Mouse (Mus musculus) megakaryocyte-erythroid progenitor cell, adult 5-6 weeks (primary cell): ENCODE results near the gene Aldh3b3. TPM values are rescaled to one million over a fixed set of nuclear protein-coding genes. Genes with fewer than 3 reads are reported as not detected.

Experiments used
- ATAC-seq: replicated peaks from 2 replicates; pipeline ENCODE4 v1.8.0; 2016; ENCODE audit warnings: mild to moderate bottlenecking, inconsistent platforms; ENCODE audit not compliant: severe bottlenecking, poor library complexity, low FRiP score, low TSS enrichment
- total RNA-seq, 2 experiments: library from RNA; stranded (forward) in 1 of 2; stranded (reverse) in 1 of 2; fragments of 200-1000, 215-1000 nt in 1 of 2; fragments of >200 nt in 1 of 2; fragmentation: Nextera tagmentation in 1 of 2; gene quantifications; 2 replicates each; pipeline ENCODE4 v1.2.3; 2014 to 2017

The Aldh3b3 gene
- total RNA-seq, 2 experiments from 2014 or later, result not detected

GRCm38 (mm10) chr19:3997231-3997630, 38.8 kb downstream of the Aldh3b3 start:
- ATAC-seq, result no peak

GRCm38 (mm10) chr19:3998335-3998734, 39.9 kb downstream of the Aldh3b3 start:
- ATAC-seq, result no peak

GRCm38 (mm10) chr19:3999121-3999730, 40.8 kb downstream of the Aldh3b3 start:
- no peak for ATAC-seq

GRCm38 (mm10) chr19:4000119-4000900, 41.9 kb downstream of the Aldh3b3 start, which contains the start of the genes Nudt8 and Gm49405:
Gene Nudt8 (plus strand): TSS chr19:4000580.
Gene Gm49405 (plus strand): TSS chr19:4000626.
- ATAC-seq, result peak; percentile 87

- 0 out of 2 replicates have a peak, but pooled peaks have one; percentile 13 for ATAC-seq
Observed at GRCm38 (mm10) chr19:4000949-4001525, 42.6 kb downstream of the Aldh3b3 start.

GRCm38 (mm10) chr19:4001752-4002151, 43.3 kb downstream of the Aldh3b3 start:
- ATAC-seq, result no peak

GRCm38 (mm10) chr19:4003112-4003511, 44.7 kb downstream of the Aldh3b3 start, which contains the start of gene Doc2g:
Gene Doc2g (plus strand): TSS chr19:4003313.
- no peak for ATAC-seq

- no peak for ATAC-seq
Observed at GRCm38 (mm10) chr19:4003641-4004040, 45.2 kb downstream of the Aldh3b3 start.

GRCm38 (mm10) chr19:4004331-4004730, 45.9 kb downstream of the Aldh3b3 start:
- ATAC-seq, result no peak

- no peak for ATAC-seq
Observed at GRCm38 (mm10) chr19:4005091-4005490, 46.6 kb downstream of the Aldh3b3 start.

- no peak for ATAC-seq
Observed at GRCm38 (mm10) chr19:4005971-4006370, 47.5 kb downstream of the Aldh3b3 start.

GRCm38 (mm10) chr19:4011086-4011485, 52.6 kb downstream of the Aldh3b3 start:
- ATAC-seq, result no peak

GRCm38 (mm10) chr19:4012432-4013022, 54.1 kb downstream of the Aldh3b3 start, which contains the start of gene Ndufv1:
Gene Ndufv1 (minus strand): TSS chr19:4012806.
- peak; percentile 97 for ATAC-seq

GRCm38 (mm10) chr19:4013066-4013465, 54.6 kb downstream of the Aldh3b3 start:
- peak; percentile 45 for ATAC-seq

GRCm38 (mm10) chr19:4014802-4015201, 56.4 kb downstream of the Aldh3b3 start:
- ATAC-seq, result no peak

- ATAC-seq, result no peak
Observed at GRCm38 (mm10) chr19:4015635-4016034, 57.2 kb downstream of the Aldh3b3 start.

GRCm38 (mm10) chr19:4017921-4018587, 59.6 kb downstream of the Aldh3b3 start:
- no peak for ATAC-seq

- ATAC-seq, result peak; percentile 95
Observed at GRCm38 (mm10) chr19:4018743-4019583, 60.5 kb downstream of the Aldh3b3 start.
